Mouse (Mus musculus) gastrocnemius, postnatal 4 days (tissue): ENCODE measurements around the gene Gm9945. TPM values are rescaled to one million over a fixed set of nuclear protein-coding genes. Genes with fewer than 3 reads are reported as not detected.
A peak's percentile ranks its signal among the peaks of the same experiment; 100 is the strongest.

Source experiments
- DNase-seq, 2 experiments: peaks; one replicate each; pipeline ENCODE4 v3.0.0; 2021 to 2022; ENCODE audit warnings: low spot score in 2 of 2, mixed read lengths in 2 of 2
- total RNA-seq, 2 experiments: library from RNA; stranded (reverse); gene quantifications; 2 replicates each; pipeline ENCODE4 v1.2.3; 2021

Gm9945 gene
- total RNA-seq, 2 experiments from 2014 or later = not detected

DNA sequence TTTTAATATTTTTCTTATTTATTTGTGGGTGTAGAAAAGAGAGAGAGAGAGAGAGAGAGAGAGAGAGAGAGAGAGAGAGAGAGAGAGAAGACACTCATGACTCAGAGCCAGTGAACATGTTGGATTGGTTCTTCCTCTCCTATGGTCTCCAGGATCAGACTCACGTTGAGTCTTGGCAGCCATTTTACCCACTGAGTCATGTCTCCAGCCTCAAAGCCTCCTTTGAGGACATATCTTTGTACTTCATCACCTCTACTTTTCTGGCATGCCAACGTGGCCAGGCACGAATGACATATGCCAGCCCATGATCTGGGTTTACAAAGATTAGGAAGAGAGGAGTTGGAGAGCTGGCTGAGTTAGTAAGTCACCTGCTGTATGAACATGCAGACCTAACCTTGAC lies 19.8 kb upstream of the Gm9945 start:
- no peak for DNase-seq

DNA sequence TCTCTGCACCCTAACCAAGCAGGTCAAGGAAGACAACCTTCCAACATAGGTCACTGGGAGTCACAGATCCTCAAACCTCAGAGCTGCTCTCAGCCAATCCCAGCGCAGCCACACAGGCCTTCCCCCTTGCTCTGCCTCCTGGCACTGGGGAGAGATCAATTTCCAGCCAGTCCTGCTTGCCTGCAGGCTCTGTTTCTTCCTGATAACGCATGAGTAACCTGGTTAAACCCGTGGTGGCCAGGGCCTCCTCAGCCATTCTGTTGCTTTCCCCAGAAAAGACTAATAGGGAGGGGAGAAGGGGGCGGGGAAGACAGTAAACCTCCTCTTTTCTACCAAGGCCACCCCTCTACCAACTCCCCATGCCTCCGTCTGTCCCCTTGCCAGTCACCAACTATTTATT lies 18.2 kb upstream of the Gm9945 start:
- DNase-seq = no peak

DNA sequence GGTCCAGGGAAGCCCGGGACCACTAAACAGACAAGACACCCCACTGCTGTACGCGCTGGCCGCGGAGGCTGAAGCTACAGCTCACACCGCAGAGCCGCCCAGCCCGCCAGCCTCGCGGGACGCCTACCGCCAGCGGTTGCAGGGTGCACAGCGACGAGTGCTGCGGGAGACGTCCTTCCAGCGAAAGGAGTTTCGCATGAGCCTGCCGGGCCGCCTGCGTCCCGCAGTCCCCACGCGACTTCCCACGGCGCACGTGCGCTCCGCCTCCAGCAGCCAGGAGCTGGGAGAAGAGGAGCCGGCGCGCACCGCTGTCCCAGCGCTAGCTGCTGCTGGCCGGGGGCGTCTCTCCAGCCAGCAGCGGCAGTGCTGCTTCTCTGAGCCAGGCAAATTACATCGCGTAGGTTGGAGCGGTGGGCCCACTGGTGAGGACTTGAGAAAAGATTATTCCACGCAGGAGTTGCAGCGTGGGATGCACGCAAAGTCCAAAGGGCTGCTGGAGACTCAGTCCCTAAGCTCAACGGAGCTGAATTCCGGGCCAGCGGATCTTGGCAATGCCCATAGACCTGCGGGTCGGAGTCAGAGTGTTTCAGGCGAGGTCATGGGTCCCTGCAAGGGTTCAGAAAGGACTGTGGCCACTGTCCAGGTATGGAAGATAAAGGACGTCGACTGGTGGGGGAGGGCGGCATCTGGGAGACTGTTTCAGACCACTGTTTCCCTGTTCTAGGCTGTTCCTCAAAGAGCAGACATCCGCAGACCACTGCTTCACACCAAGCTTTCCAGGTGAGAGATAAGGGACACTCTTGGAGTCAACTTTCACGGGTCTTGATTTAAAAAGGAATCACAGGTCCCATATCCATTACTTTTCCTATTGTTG lies 16.2 kb upstream of the Gm9945 start:
- DNase-seq = peak in 1 of 2 experiments; percentile 31

DNA sequence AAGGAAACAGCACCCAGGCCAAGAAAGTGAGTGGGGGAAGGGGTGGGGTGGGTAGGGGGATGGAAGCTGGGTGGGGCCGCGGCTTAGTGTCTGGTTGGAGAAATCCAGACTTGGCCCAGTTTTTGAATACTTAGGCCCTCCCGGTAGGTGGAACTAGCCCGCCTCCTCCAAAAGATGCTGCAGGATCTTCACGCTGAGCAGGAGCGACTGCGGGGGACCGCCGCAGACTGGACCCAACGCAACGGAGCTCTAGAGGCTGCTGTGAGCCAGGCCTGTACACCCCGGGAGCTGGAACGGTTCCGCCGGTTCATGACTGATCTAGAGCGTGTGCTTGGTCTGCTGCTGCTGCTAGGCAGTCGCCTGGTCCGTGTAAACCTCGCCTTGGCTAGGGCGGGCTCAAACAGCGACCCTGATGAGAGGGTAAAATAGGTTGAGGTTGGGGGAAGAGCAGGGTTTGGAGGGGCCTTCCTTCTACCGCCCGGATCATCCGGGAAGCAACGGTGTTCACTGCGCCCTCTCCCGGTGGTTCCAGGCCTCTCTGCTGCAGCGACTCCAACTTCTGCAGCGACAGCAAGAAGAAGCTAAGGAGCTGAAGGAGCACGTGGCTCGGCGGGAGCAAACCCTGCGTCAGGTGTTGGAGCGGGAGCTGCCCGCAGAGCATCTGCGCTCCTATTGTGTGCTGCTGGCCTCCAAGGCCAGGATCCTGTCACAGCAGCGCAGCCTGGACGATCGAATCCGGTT lies 13.6 kb upstream of the Gm9945 start:
- DNase-seq = peak; percentile 69 to 86

DNA sequence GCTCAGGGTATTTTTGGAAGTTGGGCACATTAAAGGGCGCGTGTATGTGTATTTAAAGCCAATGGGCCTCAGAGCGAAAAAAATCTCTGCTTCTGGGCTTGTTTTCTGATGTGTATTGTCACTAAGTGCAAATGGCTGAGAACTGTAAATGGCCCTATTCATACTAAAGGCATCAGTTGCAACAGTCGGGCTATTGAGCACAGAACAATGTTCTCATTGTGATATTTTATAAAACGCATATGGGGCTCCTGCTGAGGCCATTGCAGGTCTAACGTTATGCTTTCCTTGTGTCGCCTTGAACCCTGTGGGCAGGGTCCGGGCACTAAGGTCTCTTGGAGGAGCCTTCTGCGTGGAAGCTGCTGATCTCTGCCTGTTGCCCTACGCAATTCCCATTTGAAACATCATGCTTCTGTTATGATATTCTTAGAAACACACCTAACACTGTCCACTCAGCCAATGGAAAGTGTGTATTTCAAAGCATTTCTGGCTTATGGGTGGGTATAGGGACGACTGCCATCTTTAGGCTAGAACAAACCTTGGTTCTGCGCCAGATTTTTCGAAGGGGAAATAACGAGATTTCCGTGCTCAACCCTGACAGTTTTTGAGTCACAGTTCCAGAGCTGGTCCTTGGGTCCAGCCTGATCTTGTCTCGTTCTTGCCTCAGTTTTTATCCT lies 10.5 kb upstream of the Gm9945 start:
- no peak for DNase-seq

DNA sequence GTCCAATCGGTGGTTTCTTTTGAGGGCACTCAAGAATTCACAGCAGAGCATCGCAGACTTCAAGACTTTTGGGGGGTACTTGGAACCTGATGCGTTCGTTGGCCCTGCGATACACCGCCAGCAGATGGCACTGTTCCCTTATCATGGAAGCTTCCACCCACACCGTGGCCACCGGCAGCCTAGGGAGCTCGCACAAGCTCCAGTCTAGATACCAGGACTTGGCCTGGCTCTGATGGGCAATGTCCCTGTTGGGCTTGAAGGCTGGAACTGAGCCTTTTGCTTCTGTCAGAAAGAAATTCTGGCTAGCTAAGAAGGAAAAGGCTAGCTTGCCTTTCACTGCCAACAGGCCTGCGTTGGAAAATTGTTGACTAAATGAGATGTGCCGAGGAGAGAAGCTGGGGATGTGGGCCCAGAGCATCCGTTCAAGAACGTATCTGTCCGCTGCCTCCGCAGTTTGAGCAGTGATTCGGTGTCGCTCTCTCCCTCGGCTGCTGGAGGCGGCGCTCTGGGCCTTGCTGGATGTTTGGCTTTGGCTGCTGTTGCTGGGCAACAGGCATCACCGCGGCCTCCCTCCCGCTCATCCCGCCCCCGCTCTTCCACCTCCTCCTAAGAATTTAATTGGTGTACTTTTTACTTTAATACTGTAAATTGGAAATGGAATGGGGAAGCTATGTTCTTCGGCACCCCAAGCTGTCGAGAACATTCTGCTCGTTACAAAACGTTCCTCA lies 9.8 kb upstream of the Gm9945 start, which contains the start of gene Gm9837:
Gene Gm9837, minus strand, starts transcription at position 512 of the 728 bp plus-strand sequence.
- peak; percentile 80 to 93 for DNase-seq

DNA sequence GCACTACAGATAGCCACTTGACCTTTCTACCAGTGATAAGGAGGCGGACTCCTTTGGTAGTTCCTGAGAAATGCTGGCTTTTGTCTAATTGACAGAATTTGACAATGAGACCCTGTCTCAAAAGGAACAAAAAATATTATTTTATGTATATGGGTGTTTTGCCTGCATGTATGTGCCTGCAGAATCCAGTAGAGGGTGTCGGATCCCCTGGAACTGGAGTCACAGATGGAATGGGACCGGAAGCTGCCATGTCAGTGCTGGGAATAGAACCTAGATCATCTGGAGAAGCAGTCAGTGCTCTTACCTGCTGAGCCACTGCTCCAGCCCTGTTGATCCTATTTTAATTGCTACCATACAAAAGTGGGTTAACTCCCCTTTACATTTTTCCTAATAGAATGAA lies 7.3 kb upstream of the Gm9945 start:
- no peak for DNase-seq

DNA sequence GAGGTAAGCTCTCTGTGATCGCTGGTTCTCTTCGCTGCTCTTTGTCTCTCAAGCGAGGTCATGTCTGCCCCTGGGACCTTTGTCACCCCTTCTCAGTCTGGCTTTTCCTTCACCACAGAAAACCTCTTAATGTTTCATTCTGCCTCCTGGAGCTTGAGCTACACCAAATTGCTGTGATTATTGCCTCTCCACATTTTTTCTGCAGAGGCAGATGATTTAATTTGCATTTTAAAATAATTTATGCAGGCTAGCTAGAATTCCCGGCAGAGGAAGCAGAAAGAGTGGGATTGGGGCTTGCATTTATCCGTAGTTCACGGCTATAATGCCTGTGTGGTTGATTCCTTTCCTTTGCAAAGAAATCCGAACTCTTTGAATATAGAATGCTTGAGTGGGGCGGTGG lies 4.3 kb upstream of the Gm9945 start:
- DNase-seq = no peak

DNA sequence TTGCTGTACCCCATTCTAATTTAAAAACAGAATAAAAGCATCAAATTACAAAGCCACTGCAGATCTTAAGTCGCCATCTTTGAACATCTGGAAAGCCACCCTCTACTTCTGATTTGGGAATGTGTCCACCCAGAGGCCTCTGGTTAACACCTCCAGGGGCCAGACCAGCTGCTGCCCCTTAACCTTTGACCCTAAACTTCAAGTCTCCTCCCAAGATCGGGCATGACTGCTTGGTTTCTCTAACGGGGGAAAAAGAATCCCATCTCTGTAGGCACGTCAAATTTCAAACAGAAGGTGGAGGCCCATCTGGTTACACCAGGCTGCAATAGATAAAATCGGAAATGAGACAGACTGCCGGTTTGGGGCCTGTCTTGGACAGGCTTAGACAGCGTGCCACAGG lies 2.1 kb upstream of the Gm9945 start:
- no peak for DNase-seq

DNA sequence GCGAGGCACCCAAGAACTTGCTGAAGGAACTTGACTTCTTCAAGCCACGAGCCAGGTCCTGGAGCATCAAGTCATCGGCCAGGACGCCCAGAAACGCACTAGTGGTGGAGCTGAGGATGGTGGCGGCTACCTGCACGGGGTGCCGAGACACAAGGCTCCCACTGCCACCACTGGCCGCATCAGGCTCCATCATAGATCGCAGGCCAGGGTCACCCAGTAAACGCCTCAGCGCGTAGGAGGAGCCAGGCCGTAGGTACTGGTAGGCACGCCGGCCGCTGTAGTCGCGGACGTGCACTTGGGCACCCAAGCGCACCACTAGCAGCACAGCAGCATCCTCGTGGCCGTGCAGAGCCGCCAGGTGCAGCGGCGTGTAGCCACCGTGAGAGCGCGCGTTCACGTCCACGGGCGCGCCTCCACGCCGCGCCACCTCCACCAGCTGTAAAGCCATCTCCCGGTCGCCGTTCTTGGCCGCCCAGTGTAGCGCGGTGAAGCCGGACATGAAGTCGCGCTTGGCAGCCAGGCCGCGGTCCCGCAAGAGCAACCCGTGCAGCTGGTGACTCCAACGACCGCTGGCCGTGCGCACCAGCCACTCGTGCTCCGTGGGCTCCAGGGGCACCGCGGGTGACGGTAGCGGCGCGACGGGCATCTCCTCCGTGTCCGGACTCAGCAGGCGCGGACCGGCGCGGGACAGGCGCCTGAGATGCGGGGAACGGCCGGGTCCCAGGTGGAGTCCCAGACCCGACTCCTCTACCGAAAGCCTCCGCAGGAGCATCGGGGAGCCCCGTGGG lies 1.4 kb upstream of the Gm9945 start:
- DNase-seq = peak in 1 of 2 experiments; percentile 21

DNA sequence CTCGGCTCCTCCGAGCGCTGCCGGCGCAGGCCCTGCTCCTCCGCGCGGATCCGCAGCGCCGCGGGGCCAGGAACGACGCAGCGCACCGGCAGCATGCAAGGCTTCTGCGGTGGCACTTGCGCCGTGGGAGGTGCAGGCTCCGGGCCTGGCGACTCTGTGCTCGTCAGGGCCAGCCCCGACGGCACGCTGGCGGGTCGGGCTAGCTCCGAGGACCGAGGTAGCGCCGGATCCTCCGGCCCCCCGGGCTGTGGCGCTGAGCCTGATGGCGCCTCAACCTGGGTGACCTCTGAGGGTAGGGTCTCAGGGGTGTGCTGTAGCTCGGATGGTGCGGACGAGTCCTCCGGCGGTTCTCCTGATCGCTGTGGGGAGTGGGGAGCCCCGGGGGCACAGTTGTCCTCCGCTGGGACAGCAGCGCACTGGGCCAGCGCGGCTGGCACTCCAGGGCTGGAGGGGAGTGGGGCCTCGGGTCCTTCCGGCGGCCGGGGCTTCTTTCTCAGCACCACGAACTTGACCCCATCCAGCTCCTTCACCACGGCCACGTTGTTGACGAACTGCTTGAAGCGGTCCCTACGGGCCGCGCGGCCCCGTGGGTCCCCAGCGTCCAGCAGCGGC lies 689 bp upstream of the Gm9945 start:
- peak in 1 of 2 experiments; percentile 26 for DNase-seq

DNA sequence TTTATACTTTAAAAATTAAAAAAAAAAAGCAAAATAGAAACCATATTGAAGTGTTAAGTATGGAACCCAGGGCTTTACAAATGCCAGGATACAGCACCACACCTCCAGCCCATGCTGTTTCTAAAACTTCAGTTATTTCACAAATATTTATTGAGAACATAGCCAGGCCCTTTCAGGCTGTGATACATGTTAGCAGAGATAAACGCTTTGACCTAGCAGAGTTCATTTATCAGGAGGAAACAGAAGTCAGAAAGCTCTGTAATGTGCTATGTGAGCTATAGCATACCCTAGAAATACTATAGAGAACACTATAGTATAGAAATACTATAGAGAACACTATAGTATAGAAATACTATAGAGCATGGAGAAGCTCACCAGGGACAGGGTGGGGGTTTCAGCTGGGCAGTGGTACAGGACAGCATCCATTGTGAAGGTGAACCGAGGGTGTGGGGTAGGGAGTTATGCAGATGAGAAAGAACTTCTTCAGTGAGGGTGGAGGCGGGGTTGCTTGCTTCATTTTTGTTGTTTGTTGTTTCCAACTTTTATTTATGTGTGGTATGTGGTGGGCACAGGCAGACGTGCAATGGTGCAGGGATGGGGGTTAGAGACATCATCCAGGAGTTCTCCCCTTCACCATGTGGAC lies 1.2 kb downstream of the Gm9945 start:
- no peak for DNase-seq

DNA sequence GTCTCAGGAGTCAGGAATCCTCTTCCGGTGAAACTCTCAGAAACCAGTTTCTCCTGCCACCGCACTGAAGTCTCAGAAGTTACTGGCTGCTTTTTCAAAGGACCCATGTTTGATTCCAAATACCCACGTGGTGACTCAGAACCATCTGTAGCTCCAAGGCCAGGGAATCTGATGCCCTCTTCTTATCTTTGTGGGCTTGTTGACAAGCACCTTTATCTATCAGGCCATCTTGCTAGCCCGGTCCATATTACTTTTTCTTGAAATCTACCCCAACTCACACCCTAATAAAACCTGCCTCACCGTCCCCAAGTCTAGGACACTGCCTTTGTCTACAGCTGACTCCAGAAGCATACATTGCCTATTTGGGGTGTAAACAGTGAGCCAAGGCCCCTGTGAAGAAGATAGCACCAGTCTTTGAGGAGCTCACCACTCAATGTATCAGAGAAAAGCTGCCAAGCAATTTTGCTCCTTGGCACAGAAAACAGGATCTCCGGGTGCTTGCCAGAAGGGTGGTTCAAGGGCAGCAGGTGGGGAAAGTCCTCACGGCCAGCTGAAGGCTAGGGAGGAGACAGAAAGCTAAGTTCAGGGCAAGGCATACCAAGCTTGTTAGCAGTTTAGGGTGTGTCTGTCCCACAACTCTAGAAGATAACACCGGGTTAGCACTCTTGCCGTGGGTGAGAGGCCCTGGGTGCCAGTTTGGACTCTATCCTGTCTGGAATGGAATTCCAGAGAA lies 3.4 kb downstream of the Gm9945 start:
- DNase-seq = no peak

DNA sequence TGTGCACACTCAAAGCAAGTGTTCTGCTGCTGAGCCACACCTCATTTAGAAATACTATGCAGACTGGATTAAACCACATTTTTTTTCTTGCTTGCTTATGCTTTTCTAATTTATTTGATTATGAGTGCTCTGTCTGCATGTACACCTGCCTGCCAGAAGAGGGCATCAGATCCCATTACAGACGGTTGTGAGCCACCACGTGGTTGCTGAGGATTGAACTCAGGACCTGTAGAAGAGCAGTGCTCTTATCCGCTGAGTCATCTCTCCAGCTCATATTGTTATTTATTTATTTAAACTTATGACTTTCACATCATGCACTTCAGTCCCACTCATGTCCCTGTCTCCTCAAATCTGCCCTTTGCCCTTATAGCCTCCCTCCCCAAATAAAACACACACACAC lies 5.8 kb downstream of the Gm9945 start:
- DNase-seq = no peak

DNA sequence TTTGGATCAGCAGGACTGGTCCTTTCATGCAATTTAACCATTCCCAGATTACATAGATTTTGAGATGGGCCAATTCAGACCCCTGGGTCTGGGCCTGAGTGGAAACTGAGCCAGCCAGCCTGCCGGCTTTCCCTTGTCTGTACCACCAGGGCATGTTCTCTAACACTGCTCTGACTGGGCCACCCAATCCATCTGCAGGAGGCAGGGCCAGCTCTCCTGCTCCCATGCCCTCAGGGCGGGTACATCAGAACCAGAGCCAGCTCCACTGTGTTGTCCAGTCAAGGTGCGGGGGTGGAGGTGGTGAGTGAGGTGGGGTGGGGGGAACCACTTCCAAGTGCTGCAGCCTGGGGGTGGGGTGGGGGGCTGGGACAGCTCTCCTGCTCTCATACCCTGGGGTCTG lies 6.4 kb downstream of the Gm9945 start:
- DNase-seq = no peak

DNA sequence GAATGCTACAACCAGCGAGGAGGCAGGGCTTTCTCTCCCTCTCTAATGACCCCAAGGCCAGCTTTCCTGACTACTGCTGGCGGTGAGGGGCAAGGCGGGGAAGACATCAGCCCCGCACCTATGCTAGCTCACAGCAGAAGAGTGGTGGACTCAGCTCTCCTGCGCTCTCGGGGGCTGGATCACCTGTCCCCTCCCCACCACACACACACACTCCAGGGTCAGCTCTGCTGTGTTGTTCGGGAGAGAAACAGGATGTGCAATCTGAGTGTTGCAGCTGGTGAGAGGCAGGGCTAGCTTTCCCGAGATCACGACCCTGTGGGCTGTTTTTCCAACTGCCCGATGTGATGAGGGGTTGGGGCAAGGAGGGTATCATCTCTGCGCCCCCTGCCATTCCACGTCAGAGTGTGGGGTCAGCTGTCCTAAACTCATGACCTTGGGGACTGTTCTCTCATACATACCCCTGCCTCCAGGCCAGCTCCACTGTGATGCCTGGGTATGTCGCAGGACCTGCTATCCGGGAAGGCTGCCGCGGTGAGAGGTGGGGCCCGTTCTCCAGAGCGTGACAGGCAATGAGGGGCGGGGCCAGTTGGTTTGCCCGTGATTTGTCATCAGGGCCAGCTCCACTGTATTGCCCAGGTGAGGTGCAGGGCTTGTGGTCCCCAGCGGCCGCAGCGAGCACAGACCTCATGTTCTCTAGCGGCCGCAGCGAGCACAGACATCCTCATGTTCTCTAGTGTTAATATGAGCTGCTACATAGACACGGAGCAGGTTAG lies 7.0 kb downstream of the Gm9945 start:
- no peak for DNase-seq

DNA sequence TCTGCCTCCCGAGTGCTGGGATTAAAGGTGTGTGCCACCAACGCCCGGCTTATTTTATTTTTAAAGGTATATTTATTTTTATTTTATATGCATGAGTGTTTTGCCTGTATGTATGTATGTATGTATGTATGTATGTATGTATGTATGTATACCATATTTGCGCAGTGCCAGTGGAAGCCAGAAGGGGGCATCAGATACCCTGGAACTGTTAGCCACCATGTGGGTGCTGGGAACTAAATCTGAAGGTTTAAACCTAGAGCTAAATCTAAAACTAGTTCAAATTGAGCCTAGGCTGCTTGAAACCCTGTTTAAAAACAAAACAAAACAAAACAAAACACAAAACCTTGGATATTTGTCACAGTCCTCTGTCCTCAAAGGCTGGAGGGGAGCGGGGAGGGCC lies 9.0 kb downstream of the Gm9945 start:
- DNase-seq = no peak

DNA sequence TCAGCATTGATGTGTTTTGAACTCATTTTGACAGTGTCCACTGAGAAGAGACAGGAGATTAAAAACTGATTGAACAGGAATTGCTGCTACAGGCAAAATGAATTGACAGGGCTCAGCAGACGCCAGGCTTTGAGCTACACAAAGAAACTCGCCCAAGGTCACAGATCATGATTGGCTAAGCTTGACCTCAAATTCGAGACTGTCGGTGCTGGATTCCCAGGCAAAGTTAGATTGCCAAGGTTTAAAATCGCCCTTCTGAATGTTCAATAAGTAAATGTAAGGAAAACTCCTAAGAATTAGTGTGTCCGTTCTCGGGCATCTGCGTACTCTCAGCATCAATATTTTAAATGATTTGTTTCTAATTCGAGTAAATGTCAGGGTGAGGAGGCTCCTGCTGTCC lies 9.5 kb downstream of the Gm9945 start:
- no peak for DNase-seq
